Mouse (Mus musculus) urinary bladder, adult 2 months (tissue): ENCODE results near the gene Sh3yl1. TPM values are rescaled to one million over a fixed set of nuclear protein-coding genes. Genes with fewer than 3 reads are reported as not detected.

Experiments used
- DNase-seq: peaks from one replicate; pipeline ENCODE4 v3.0.0; 2022; ENCODE audit warnings: low spot score
- polyA plus RNA-seq: library from polyadenylated mRNA; depleted of rRNA; stranded (reverse); fragments of >200 nt; gene quantifications from 2 replicates; pipeline ENCODE4 v1.2.3, GENCODE M21; 2012; rRNA removed

Gene Sh3yl1
- polyA plus RNA-seq: 19.4 and 27.4 TPM in 2 replicates

DNA sequence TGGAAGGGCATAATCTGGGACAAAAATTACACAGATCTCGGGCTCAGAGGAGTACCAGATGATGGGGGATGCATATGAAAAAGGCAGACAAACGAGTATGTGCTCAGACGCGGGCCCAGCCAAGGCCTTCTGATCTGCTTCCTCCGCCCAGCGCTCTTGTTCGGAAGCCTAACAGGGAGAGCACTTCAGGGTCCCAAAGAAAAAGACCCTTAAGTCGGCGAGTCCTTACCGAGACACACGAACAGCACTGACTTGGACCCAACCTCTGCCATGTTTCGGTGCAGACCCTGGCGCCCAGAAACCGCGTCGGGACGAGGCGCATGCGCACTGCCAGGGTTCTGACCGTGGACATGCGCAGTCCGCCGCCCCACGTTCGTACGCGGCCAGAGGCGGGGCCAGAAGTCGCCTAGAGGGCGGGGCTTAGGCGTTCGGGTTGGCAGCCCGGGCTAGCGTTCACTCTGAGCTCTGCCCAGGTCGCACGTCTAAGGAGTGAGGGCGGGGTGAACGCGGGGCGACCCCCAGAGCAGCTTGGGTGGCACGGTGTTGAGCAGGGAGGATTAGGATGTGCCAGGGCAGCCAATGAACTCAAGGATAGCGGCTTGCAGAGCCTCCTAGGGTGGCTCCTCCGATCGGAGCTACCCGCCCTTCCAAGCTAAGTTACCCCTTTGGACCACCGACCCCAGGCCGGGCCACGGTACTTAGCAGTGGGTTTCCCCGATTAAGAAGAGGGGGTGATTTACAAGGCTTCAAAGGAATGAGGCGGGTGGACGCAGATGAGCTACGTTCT is at the start of gene Sh3yl1, which contains the start of gene Acp1:
Gene Sh3yl1 (plus strand): TSS at position 408 of the 787 bp plus-strand sequence.
Gene Acp1 (minus strand): TSS at position 329 of the 787 bp plus-strand sequence.
- peak; percentile 89 for DNase-seq

DNA sequence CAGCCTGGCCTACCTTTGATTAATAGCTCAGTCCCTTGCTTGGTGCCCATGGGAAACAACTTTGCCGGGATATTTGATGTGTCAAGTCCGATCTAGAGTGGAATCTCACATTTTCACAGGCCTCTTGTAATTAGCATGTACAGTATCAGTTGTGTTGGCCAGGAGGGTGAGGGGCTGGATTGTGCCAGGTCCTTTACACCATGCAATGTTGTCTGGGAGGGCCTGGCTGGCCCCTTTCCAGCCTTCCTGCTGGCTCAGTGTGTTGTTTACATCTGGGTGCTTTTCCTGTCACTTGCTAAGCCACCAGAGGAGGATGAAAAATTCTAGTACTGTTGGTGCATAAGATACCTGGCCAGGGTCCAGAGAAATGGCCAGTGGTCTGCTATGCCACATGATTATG is 47.1 kb upstream of the Sh3yl1 start:
- no peak for DNase-seq

DNA sequence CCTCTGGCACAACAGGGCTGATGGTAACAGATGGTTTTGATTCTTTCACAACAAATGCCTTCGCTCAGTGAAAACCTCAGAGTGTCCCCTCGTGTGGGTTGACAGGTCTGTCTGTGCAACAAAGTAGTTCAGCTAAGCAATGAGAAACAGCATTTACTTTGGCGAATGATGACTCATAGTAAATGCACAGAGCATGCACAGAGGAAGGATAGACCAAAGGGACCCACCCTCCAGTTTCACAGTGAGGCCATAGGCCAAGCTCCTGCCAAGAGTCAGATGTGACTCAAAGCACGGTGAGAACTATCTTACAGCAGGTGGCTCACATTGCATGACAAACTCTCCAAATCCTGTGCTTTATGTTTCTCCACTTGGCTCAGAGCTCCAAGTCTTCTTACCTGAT is 45.7 kb upstream of the Sh3yl1 start:
- DNase-seq: no peak

DNA sequence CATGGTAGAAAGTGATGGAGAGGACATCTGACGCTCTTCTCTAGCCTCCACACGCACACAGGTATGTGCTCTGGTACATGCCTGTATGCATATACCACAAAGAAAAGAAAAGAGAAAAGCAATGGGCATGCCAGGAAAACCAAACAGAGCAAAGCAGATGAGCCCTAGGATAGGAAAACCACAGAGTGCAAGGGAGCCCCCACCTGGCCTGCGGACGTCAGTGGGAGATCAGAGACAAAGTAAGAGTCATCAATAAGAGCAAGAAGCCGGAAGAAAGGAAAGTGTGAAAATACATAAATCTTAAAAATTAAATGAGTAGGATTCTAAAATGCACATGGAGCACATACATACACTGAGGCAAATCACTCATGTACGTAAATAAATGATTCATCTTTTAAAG is 32.0 kb upstream of the Sh3yl1 start:
- no peak for DNase-seq

DNA sequence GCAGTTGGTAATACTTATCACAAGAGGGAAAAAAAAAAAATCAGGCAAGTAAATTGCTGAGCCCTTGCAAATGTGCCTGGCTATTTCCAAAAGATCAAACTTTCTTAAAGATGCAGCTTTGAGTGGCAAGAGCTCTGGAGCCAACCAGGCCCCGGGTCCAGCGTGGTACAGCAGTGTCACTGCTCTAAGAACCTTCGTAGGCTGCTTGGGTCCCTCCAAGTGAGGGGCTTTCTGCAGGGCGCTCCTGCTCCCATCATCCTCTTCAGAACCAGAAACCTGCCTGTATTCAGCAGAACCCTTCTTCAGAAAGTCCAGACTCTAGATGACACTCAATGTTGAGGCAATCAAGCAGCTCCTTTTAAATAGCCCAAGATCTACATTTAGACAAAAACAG is 27.9 kb upstream of the Sh3yl1 start:
- DNase-seq: no peak

DNA sequence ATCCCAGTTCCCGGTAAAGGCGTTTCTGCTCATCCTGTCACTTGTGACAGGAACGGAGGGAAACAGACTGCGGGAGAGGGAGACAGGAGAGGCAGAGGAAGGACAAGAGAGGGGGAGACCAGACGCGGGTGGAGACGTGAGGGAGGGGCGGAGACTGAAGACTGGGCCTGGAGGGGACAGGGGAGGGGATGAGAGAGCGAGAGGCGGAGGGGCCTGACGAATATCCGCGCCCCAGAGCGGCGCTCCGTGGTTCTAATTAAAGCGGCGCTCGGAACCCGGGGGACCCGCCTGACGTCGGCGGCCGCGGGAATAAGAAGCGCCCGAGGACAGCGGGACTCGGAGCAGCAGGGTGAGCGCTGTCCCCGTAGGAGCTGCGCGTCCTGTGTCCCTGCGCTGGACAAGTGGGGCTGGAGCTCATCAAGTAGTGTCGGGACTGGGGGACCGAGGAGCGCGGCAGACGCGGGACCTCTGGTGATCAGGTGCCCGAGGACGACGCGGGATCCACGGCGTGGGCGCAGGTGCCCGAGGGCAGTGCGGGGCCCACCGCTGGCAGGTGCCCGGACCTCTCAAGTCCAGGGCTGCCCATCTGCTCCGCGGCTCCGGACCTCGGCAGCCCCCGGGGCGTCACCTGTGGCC is 27.4 kb upstream of the Sh3yl1 start, which contains the start of gene Alkal2:
Gene Alkal2 (plus strand): TSS at position 337 of the 636 bp plus-strand sequence.
- no peak for DNase-seq

DNA sequence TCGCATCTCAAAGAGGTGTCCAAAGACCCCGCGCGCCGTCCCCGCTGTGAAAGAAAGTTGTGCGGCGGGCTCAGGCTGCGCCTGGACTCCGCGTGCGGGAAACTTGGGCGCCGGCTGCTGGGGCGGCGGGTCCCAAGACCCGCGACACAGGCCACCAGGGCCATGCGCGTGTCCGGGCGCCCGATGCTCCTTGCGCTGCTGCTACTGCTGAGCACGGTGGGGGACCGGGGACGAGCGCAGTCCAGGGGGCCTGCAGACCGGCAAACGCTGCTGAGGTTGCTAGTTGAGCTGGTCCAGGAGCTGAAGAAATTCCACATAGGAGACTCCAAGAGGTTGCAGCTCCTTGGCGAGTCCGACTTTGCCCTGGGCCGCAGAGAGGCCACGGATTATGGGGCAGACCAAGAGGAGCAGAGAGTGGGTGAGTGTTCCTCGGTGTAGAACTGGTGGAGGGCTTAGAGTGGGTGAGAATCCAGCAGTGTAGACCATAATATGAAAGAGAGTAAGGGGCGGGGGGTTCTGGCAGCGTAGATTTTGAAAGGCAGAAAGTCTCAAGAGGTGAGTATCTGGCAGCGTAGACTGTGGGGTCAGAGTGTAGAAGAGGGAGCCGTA is 26.7 kb upstream of the Sh3yl1 start:
- DNase-seq: no peak

DNA sequence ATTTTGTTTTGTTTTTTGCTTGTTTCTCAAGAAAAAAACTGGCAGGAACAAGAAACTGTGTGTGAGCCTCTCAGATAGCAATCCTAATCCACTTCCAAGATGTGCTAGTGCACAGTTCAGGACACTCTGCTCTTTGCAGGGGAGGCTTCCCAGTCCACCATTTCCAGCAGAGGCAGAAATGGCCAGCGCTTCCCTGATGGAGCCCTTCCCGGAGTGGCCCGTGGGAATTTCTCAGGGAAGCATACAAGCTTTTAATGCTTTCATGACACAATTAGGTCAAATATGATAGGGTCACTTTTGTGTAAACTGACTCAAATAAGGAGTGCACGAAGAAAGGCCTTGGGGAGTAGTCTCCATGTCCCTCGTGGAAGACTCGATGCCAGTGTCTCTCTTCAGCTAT is 25.6 kb upstream of the Sh3yl1 start:
- DNase-seq: no peak

DNA sequence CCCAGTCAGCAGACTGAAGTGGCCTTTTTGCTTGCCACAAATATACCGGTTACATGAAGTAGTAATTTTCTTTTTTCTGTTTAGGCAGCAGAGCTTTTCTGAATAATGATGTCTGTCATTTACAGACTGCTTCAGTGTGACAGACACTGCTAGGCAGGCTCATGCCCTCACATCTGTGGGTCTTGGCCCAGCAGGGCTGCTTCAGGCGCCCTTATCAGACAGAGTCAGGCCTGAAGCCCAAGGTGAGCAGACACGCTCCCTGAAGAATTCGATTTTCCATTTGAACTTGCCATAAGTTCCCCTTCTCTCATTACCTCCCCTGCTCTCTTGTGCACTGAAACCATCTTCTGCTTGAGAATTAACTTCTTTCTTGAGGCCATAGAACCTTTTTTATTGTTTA is 23.5 kb upstream of the Sh3yl1 start:
- no peak for DNase-seq

DNA sequence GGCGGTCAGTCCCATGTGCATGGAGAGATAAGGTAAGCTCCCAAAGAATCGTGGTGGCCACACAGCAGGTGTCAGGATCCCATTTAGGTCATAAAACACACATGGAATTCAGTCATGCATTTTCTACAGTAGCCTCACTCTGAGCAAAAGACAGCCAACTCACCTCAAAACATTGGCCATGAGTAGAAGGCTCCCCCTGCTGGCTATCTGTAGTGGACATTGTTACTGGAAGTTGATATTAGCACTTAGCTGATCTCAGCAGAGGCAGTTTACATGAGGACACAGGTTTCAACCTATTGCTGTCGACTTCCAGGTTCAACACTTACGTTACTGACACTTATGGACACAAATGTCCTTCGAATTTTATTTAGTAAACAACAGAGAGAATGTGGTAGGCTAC is 21.4 kb upstream of the Sh3yl1 start:
- DNase-seq: no peak

DNA sequence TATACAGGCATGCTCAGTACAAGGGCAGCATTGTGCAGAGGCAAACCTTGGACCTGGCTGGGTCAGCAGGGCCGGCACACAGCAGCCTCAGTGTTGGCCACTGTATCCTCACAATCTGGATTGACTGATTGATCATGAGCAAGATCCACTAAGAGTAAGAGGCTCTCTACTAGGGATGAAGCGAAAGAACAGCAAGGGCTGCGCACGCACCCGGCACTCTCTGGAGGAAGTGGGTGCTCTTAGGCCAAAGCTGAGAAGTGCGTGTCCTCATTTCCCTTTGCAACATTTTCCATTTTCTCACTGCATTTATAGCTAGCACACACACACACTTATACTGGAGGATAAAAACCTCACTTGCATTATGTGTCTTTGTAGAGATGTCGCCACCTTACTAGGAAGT is 20.0 kb upstream of the Sh3yl1 start:
- DNase-seq: no peak

DNA sequence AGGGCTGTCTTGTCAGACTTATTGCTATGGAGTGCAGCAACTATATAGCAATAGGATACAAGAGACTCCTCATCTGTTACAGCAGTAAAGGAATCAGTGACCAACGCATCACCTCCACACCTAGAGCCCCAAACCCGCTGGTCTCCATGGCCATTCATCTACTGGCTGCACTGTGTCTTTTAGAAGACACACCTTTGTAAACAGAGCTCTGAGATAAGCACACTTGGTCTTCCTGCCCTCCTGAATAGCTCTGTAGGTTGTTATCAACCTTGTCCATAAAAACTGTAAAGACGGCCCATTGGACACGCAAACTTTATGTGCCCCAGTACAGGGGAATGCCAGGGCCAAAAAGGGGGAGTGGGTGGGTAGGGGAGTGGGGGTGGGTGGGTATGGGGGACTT is 14.4 kb upstream of the Sh3yl1 start:
- no peak for DNase-seq

DNA sequence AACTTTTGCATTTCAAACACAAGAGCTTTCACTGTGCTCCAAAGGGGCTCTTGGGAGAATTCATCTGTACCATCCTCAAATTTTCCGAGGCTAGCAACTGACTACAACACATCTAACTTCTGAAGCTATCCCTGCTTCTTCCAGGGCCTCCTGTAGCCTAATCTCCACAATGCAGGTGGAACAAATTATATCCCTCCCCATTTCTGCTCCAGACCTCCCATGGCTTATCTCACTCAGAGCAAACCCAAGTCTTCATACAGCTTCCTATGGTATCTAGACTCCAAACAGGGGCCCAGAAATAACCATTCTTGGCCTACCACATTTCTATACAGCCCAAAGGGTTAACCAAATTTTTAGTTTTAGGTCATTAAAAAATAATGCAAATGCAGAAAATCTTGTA is 2.8 kb upstream of the Sh3yl1 start:
- no peak for DNase-seq

DNA sequence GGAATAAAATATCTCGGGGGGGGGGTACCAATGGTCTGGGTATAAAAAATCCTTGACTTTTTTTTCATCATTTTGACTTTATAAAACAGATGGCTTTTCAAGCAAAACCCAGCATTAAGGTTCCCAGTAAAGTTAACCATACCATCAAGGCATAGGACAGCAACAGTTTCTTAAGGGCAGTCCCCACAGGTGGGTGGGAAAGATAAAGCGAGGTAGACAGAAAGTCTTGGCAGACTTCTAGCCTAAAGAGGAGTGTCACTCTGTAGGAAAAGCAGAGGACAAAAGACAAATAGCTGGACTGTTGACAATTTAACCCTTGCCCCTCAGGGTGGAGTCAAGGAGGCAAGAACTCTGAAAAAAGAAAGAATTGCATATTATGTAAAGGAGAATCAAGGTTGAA is 1.6 kb upstream of the Sh3yl1 start:
- no peak for DNase-seq

DNA sequence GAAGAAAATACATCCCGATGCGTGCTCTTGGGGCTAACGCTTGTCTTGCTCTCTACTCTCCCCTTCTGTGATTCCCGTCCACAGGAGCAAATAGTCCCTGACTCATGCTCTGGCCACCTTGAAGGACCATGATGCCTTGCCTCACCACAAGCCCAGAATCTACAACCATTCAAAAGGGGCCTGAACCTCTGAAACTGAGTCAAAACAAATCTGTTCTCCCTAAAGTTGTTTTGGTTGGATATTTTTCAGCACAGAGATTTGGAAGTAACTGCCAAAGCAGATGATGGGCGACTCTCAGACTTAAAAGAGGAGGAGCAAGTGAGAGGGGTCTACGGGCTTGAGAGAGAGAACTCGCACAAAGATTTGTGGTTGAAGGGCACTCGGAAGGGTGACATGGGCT is 608 bp upstream of the Sh3yl1 start:
- no peak for DNase-seq

DNA sequence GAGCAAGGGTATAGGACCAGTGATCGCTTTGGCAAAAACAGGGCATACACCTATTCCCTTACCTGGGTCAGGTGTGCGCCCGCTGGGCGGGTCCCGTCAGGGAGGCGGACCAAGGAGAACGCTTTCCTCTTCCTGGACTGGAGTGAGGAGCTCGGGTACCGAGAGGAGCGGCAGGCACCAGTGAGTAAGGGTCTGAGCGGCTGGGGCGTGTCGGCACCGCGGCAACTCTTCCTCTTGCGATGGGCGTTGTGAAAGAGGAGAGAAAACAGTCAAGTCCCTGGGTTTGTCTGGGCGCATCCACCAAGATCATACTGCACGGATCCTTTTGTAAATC is 547 bp downstream of the Sh3yl1 start:
- peak; percentile 68 for DNase-seq

DNA sequence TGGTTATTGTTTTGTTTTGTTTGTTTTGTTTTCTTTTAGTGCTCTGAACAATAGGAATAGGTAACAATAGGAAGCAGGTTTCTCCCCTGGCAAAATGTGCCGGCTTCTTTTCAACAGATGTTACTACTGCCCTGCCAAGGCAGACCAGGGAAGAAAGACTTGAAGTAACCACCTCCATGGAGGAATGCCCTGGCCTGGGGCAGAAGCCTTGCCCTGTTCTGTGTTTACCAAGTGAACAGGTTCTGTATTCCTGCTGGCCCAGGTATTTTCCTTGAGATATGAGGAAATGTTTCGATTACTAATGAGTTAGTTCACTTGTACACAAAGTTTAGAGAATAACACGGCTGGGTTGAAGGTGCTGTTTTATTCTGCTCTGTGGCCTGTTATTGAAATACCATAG is 1.4 kb downstream of the Sh3yl1 start:
- DNase-seq: no peak

DNA sequence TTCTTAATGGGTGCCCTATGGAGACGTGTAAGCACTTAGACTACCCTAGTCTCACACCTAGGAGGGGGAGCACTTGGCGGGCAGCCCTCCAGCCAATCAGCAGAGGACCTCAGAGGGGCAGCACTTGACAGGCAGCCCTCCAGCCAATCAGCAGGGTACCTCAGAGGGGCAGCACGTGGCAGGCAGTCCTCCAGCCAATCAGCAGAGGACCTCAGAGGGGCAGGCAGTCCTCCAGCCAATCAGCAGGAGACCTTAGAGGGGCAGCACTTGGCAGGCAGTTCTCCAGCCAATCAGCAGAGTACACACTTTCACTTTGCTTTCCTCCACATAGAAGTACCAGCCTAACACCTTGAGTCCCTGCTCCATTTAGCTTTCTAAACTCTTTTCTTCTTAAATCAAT is 10.9 kb downstream of the Sh3yl1 start:
- DNase-seq: no peak

DNA sequence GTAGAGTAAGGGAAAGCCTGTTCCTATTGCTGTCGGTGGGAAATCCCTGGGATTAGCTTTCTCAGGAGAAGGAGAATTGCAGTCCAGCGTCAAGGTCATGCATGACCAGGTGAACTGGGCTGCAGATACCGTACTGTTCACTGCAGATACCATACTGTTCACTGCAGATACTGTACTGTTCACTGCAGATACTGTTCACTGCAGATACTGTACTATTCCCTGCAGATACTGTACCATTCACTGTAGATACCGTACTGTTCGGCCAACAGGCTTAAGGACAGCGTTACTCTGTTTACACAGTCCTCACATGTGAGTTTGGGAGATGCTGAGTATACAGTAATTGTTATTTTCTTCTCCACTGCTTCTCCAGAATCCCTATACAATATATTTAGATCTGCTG is 16.7 kb downstream of the Sh3yl1 start:
- no peak for DNase-seq

DNA sequence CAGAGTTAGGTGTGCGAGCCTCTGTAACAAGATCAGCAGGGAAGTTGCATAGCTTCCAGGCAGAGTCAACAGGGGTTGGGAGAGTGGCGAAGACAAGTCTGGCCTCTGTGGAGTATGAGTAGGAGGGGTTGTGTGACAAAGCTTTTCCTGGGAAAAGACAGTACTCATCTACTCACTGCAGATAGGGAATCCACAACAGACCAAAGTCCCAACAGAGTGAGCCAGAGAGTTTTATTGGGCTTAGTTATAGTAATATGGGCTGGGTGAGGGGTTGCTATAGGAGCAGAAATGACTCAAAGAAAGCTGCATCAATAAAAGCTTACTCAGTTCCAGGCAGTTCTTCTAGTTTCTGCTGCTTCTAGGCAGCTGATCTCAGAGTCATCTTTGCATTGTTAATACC is 21.8 kb downstream of the Sh3yl1 start:
- no peak for DNase-seq

DNA sequence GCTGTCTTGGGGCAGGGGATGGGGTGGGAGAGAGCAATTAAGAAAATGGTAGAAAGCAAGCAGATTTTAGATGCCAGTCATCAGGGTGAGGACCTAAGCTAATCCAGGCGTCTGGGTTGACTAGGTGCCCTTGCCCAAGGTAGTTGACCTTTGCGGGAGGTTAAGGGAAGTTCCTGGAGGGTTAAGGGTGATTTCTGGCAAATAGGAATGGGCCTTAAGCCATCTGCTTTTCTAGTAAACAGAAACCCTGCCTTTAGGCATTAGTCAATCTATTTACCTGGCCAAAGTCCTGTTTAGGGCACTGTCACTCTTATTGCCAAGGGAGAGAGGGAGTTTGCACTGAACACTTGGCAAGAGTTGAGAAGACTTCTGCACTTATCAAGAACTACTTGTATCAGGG is 25.4 kb downstream of the Sh3yl1 start:
- DNase-seq: no peak

DNA sequence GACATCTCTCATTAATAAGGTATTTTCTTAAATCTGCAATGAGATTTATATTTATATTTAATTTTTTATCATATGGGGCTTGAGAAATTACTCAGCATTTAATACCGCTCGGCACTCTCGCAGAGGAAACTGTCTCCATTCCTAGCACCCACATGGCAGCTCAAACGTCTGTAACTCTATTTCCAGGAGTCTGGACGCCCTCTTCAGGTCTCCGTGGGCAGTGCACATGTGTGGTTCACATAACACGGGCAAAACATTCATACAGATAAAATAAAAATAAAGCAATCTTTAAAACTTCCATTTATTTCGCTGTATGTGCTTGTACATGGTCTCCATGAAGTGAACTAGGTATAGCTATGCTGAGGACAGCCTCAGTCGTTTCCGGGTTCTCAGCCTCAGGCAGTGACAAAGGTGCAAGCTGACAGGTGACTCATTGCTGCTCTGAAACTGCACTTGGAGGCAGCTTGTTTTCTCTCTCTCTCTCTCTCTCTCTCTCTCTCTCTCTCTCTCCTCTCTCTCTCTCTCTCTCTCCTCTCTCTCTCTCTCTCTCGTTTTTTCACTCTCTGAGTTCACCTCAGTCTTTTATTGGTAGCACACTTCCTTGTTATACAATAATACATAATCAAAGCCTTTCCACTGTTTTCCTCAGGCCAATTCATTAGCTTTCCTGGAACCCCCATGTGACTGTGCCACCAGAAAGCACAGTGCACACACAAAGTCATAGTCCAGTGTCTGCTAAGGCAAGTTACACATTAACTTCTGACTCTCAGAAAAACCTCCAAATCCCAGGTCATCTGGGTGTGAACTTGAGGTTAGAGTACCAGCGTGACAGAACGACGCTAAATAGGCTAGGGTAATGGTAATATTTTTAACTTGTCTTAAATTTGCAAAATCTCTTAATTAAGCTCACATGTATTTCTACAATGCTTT is 31.9 kb downstream of the Sh3yl1 start:
- no peak for DNase-seq
